Mouse (Mus musculus) mature B cell (primary cell): ENCODE data around the gene Il13ra1.

ENCODE experiments used
- in situ Hi-C: fragments of 300-500 bp; cut with MboI; formaldehyde crosslinking; loops from 2 replicates; pipeline ENCODE4 v1.14.3; 2019

The Il13ra1 gene

GRCm38 (mm10) chrX:36195736-36196525 is 84.0 kb downstream of the Il13ra1 start, which contains the start of gene Zcchc12:
Gene Zcchc12 (plus strand): TSS chrX:36195904.
- in situ Hi-C loops: loop anchor here (25.0 kb wide), 1 partner anchor 359 kb away; no protein-coding TSS in a partner anchor

GRCm38 (mm10) chrX:36209554-36209953 is 97.6 kb downstream of the Il13ra1 start:
- in situ Hi-C loops: no loop called here

GRCm38 (mm10) chrX:36211216-36211615 is 99.3 kb downstream of the Il13ra1 start:
- in situ Hi-C loops: no loop called here
